Mouse (Mus musculus) olfactory bulb, adult 2 months (tissue): ENCODE data around the gene Dennd5b.

Source experiments
- CTCF ChIP-seq: fragments of 200-500 bp; IDR thresholded peaks from 2 replicates; pipeline ENCODE4 v1.5.1; 2012; ENCODE audit warnings: low read depth, mild to moderate bottlenecking, low read length, moderate library complexity; ENCODE audit not compliant: insufficient read depth
- POLR2A ChIP-seq: fragments of 200-500 bp; IDR thresholded peaks from 2 replicates; pipeline ENCODE4 v1.6.1; 2012; ENCODE audit warnings: mild to moderate bottlenecking, low read depth, low read length, moderate library complexity; ENCODE audit not compliant: insufficient read depth

- no peak for TF ChIP-seq CTCF
- TF ChIP-seq POLR2A: no peak
These were observed 6.9 kb downstream of the Dennd5b start for GRCm38 (mm10) chr6:149094555-149094954.
